Mouse (Mus musculus) G1E (cell line): ENCODE measurements around the gene Cpe. TPM values are rescaled to one million over a fixed set of nuclear protein-coding genes. Genes with fewer than 3 reads are reported as not detected.

Experiments
- ATAC-seq: 2 replicates; pipeline ENCODE4 v1.8.0; 2016; ENCODE audit warnings: mild to moderate bottlenecking; ENCODE audit not compliant: insufficient number of reproducible peaks, poor library complexity, low FRiP score, severe bottlenecking; ENCODE audit errors: extremely low read depth
- DNase-seq: peaks from one replicate; pipeline ENCODE4 v3.0.0; 2012; ENCODE audit warnings: low spot score
- H3K27me3 ChIP-seq: 2 replicates; pipeline ENCODE4 v1.6.1; 2012; ENCODE audit warnings: mild to moderate bottlenecking, low read length, inconsistent platforms; ENCODE audit not compliant: insufficient read depth
- H3K36me3 ChIP-seq: replicated peaks from 2 replicates; pipeline ENCODE3; 2012; ENCODE audit warnings: mild to moderate bottlenecking, inconsistent platforms
- H3K4me1 ChIP-seq: 2 replicates; pipeline ENCODE4 v1.6.1; 2012; ENCODE audit warnings: low read depth, low read length, inconsistent platforms, mixed read lengths; ENCODE audit not compliant: insufficient read depth
- H3K4me3 ChIP-seq: 2 replicates; pipeline ENCODE4 v1.5.1; 2012; ENCODE audit warnings: low read depth, mild to moderate bottlenecking, inconsistent platforms, low read length, moderate library complexity, mixed read lengths
- H3K9me3 ChIP-seq: replicated peaks from 2 replicates; pipeline ENCODE4 v1.6.1; 2012; ENCODE audit warnings: inconsistent platforms
- CTCF ChIP-seq: IDR thresholded peaks from 2 replicates; pipeline ENCODE4 v1.5.1; 2012; ENCODE audit warnings: low read depth, low read length, inconsistent platforms, mixed read lengths
- GATA1 ChIP-seq: IDR thresholded peaks from 2 replicates; pipeline ENCODE4 v1.6.1; 2012; ENCODE audit warnings: borderline replicate concordance, low read length, inconsistent platforms, mixed read lengths
- GATA2 ChIP-seq: IDR thresholded peaks from 2 replicates; pipeline ENCODE4 v1.6.1; 2012; ENCODE audit warnings: low read depth, low read length, inconsistent platforms, borderline replicate concordance
- POLR2AphosphoS5 ChIP-seq: IDR thresholded peaks from 2 replicates; pipeline ENCODE4 v1.6.1; 2012; ENCODE audit warnings: low read depth, low read length, inconsistent platforms; ENCODE audit not compliant: insufficient replicate concordance
- TAL1 ChIP-seq: conservative IDR thresholded peaks from 2 replicates; pipeline ENCODE4 v1.6.1; 2012; ENCODE audit warnings: low read depth, low read length, inconsistent platforms, mixed read lengths
- polyA plus RNA-seq: library from polyadenylated mRNA; stranded (reverse); fragments of >175 nt; gene quantifications from 2 replicates; pipeline ENCODE4 v1.2.3, GENCODE M21; 2012
- total RNA-seq, 2 experiments: library from RNA; stranded (forward) in 1 of 2; stranded (reverse) in 1 of 2; fragments of 200-1000 nt in 1 of 2; fragments of >200 nt in 1 of 2; fragmentation: Nextera tagmentation in 1 of 2; gene quantifications; 2 replicates each; pipeline ENCODE4 v1.2.3; 2014 to 2017

The Cpe gene
- total and polyA plus RNA-seq, 3 experiments: 0.11 TPM; not detected in 2

DNA sequence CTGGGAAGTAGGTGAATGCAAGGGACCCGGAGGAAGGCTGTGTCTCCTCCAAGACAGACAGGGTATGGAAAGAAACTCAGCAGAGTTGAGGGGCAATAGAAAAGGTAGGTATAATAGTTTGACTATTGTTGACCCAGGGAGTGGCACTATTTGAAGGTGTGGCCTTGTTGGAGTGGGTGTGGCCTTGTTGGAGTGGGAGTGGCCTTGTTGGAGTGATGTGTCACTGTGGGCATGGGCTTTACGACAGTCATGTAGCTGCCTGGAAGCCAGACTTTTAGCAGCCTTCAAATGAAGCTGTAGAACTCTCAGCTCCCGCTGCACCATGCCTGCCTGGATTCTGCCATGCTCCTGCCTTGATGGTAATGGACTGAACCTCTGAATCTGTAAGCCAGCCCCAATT lies 76.3 kb downstream of the Cpe start:
- no peak for ATAC-seq

DNA sequence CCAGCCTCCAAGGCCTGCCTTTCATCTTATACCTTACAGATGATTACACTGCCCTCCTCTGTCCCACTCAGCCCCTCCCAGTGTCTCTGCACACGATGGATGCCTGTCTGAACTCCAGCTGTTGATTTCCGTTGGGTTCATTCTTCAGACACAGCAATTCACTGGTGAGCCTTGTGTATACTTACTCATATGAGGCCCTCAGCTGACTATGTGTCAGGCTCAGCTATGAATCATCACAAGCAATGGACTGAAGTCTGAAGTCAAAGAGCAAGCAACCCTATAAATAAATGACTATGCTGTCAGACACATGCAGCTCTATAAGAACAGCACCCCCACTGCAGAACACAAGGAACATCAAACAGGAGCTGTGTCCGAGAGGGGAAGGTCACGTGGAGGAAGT lies 77.4 kb downstream of the Cpe start:
- Histone ChIP-seq H3K27me3 (no peaks in the 10 kb centered on the region; the same call in 1 of the 2 replicates), H3K9me3 (no peaks in the 10 kb centered on the region), H3K36me3 (no peaks in the 10 kb centered on the region), H3K4me1 (no peaks in the 10 kb centered on the region), H3K4me3 (no peak overlapping the region)
- DNase-seq (no peak), ATAC-seq (no peak)
- TF ChIP-seq POLR2AphosphoS5 (no peak), CTCF (no peak), TAL1 (no peak), GATA1 (no peak), GATA2 (no peak)

More for the DNA sequence above, 76.3 kb downstream of the Cpe start:
- no peaks in the 10 kb centered on the region for H3K9me3 ChIP-seq
- TF ChIP-seq GATA2 (no peak), CTCF (no peak), TAL1 (no peak), GATA1 (no peak)
- DNase-seq: no peak
- H3K4me1 ChIP-seq: no peaks in the 10 kb centered on the region
- H3K36me3 ChIP-seq: no peaks in the 10 kb centered on the region
- H3K27me3 ChIP-seq: no peaks in the 10 kb centered on the region; the same call in 1 of the 2 replicates
- no peak overlapping the region for H3K4me3 ChIP-seq

DNA sequence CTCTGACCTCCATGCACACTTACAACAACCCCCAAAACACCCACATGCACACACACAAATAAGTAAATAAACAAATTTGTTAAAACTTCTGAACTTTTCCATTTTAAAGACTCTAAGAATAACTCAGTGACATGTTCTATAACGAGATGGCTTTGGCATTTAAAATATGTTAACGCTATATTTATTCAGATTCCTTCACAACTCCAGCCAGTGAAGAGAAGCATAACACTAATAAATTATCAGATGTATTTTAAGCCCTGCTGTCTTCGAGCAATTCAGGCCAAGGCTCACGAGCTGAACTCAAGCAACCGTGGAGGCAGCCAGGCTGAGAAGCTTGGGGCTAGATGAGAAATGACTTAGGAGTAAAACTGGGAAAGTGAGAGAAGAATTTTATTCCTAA lies 79.2 kb downstream of the Cpe start:
- no peak for DNase-seq
- Histone ChIP-seq H3K4me1 (no peaks in the 10 kb centered on the region), H3K27me3 (0 out of 2 replicates have a peak, but pooled peaks cover 2% of the 10 kb centered on the region), H3K9me3 (no peaks in the 10 kb centered on the region), H3K4me3 (no peak overlapping the region), H3K36me3 (no peaks in the 10 kb centered on the region)
- ATAC-seq: no peak
- TF ChIP-seq GATA2: no peak
- TF ChIP-seq CTCF: no peak
- no peak for TF ChIP-seq GATA1
- TF ChIP-seq TAL1: no peak
- TF ChIP-seq POLR2AphosphoS5: no peak

DNA sequence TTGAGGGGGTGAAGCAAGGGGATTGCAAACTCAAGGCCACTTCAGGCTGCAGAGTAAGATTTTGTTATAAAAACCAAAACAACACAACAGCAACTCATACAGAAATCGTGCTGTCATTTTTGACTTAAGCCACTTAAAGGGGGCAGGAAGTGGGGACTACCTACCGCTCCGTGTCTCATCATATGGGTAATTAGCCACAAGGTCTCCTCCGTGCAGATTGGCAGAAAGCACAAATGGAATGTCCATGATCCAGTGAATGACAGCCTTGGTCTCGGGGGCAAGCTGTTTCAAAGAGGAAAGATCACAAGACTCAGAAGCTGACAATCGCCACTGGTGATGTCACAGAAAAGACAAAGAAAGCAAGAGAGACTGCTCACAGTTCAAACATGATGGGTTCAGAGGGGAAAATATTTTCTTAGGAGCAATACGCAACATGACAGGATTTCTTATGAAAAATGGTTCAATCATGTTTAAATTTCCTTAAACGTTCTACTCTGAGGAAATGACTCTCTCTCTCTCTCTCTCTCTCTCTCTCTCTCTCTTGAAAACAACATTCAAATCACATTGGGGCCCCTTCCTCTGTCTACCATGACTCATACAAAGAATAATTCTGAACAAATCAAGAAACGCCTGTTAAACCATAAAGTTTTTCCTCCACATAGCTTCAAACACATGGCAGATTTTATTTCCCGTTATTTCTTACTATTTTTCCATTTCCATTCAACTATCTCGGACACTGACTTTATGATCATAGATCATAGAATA lies 81.5 kb downstream of the Cpe start:
- Histone ChIP-seq H3K36me3 (no peaks in the 10 kb centered on the region), H3K9me3 (no peaks in the 10 kb centered on the region), H3K4me3 (no peak overlapping the region), H3K4me1 (no peaks in the 10 kb centered on the region), H3K27me3 (0 out of 2 replicates have a peak, but pooled peaks cover 2% of the 10 kb centered on the region)
- ATAC-seq: no peak
- DNase-seq: no peak
- TF ChIP-seq POLR2AphosphoS5 (no peak), GATA1 (no peak), GATA2 (no peak), TAL1 (no peak), CTCF (no peak)

- DNase-seq (no peak), ATAC-seq (no peak)
- no peaks in the 10 kb centered on the region for H3K36me3 ChIP-seq
- TF ChIP-seq GATA2: no peak
- no peak for TF ChIP-seq POLR2AphosphoS5
- no peak for TF ChIP-seq TAL1
- no peak for TF ChIP-seq CTCF
- TF ChIP-seq GATA1: no peak
- no peaks in the 10 kb centered on the region for H3K9me3 ChIP-seq
- H3K4me3 ChIP-seq: no peak overlapping the region
- 0 out of 2 replicates have a peak, but pooled peaks cover 2% of the 10 kb centered on the region for H3K27me3 ChIP-seq
- H3K4me1 ChIP-seq: no peaks in the 10 kb centered on the region
Measured at GRCm38 (mm10) chr8:64608931-64609330, 83.9 kb downstream of the Cpe start.

GRCm38 (mm10) chr8:64606015-64606414 lies 86.8 kb downstream of the Cpe start:
- Histone ChIP-seq H3K4me1 (no peaks in the 10 kb centered on the region), H3K9me3 (no peaks in the 10 kb centered on the region), H3K27me3 (0 out of 2 replicates have a peak, but pooled peaks cover 2% of the 10 kb centered on the region), H3K4me3 (no peak overlapping the region), H3K36me3 (no peaks in the 10 kb centered on the region)
- DNase-seq (no peak), ATAC-seq (no peak)
- TF ChIP-seq TAL1: no peak
- no peak for TF ChIP-seq POLR2AphosphoS5
- no peak for TF ChIP-seq CTCF
- TF ChIP-seq GATA1: no peak
- TF ChIP-seq GATA2: no peak
